In genomic region chr12:31374603-31375282, GRCm38 (mm10) we compare ENCODE assay signal across 9 mouse cellular contexts. TPM values are rescaled to one million over a fixed set of nuclear protein-coding genes. Genes with fewer than 3 reads are reported as not detected.
DNase-seq lines count a peak whose midpoint lies in the region; ATAC-seq and TF ChIP-seq lines count a peak whose summit lies in the region.
"Had no signal": no experiment of that assay in that cellular context is flagged by ENCODE, and none has a peak within 500 bp of the region (broad histone marks: within the 10 kb centered on the region; RNA-seq: fewer than 3 reads in every experiment).

No protein-coding gene starts in this region.

- no peak overlapping the region for H3K27ac ChIP-seq in heart, postnatal 0 days (ENCODE audit: low read depth)
- no peak overlapping the region for H3K27ac ChIP-seq in liver, postnatal 0 days (ENCODE audit: low read depth)
- no peak overlapping the region for H3K27ac ChIP-seq in neural tube, embryonic 12.5 days
- H3K27ac ChIP-seq: limb, embryonic 15.5 days had no signal

- no peaks in the 10 kb centered on the region for H3K27me3 ChIP-seq in heart, postnatal 0 days (ENCODE audit: control insufficient read depth, insufficient read depth, low read length)
- no peaks in the 10 kb centered on the region for H3K27me3 ChIP-seq in liver, postnatal 0 days (ENCODE audit: insufficient read depth, low read length)
- H3K27me3 ChIP-seq in neural tube, embryonic 12.5 days (replicated peaks): no peaks in the 10 kb centered on the region
- H3K27me3 ChIP-seq: limb, embryonic 15.5 days had no signal

- H3K9me3 ChIP-seq in heart, postnatal 0 days (replicated peaks; ENCODE audit: control insufficient read depth, low read length): no peaks in the 10 kb centered on the region
- no peaks in the 10 kb centered on the region for H3K9me3 ChIP-seq in liver, postnatal 0 days (ENCODE audit: low read length)
- H3K9me3 ChIP-seq in neural tube, embryonic 12.5 days: no peaks in the 10 kb centered on the region
- H3K9me3 ChIP-seq: limb, embryonic 15.5 days had no signal

- TF ChIP-seq EP300 in heart, postnatal 0 days (IDR thresholded peaks at IDR 0.05; ENCODE audit: low read depth): no peak; the same call in 1 of the 2 replicates
- TF ChIP-seq EP300 in liver, postnatal 0 days (IDR thresholded peaks at IDR 0.05; ENCODE audit: low read depth): no peak

- no peaks in the 10 kb centered on the region for H3K36me3 ChIP-seq in heart, postnatal 0 days (replicated peaks; ENCODE audit: control insufficient read depth, insufficient read depth, low read length)
- no peaks in the 10 kb centered on the region for H3K36me3 ChIP-seq in liver, postnatal 0 days (replicated peaks; ENCODE audit: insufficient read depth, low read length)
- H3K36me3 ChIP-seq in neural tube, embryonic 12.5 days: no peaks in the 10 kb centered on the region
- H3K36me3 ChIP-seq: limb, embryonic 15.5 days had no signal

- H3K9ac ChIP-seq in heart, postnatal 0 days (replicated peaks; ENCODE audit: low read depth, low read length): no peak overlapping the region; the same call in 1 of the 2 replicates
- no peak overlapping the region for H3K9ac ChIP-seq in liver, postnatal 0 days (replicated peaks)
- H3K9ac ChIP-seq in neural tube, embryonic 12.5 days: no peak overlapping the region
- H3K9ac ChIP-seq: limb, embryonic 15.5 days had no signal

- no peak overlapping the region for H3K4me3 ChIP-seq in heart, postnatal 0 days (ENCODE audit: low read depth, low read length)
- no peak overlapping the region for H3K4me3 ChIP-seq in liver, postnatal 0 days (ENCODE audit: low read depth, low read length)
- H3K4me3 ChIP-seq in neural tube, embryonic 12.5 days: no peak overlapping the region
- H3K4me3 ChIP-seq: limb, embryonic 15.5 days had no signal

- ATAC-seq in erythroid progenitor cell, adult 5-6 weeks (replicated peaks; ENCODE audit: low FRiP score, poor library complexity, severe bottlenecking): peak; percentile 75; the same call in 1 of the 2 replicates
- ATAC-seq in heart, postnatal 0 days (ENCODE audit: insufficient read depth, low read depth): peak; percentile 66
- peak; percentile 51 for ATAC-seq in liver, postnatal 0 days
- ATAC-seq in neural tube, embryonic 12.5 days (ENCODE audit: low FRiP score, low read depth): peak; percentile 87

- peak; percentile 66 for DNase-seq in ES-CJ7 (ENCODE audit: low read depth, low spot score)
- peak; percentile 82 for DNase-seq in brain, adult 2 months (ENCODE audit: low read depth, low spot score)
- peak; percentile 82 for DNase-seq in heart, postnatal 0 days (ENCODE audit: low spot score)
- peak; percentile 79 for DNase-seq in kidney, postnatal 14 days
- DNase-seq in liver, postnatal 0 days: peak; percentile 64
- DNase-seq in thymus, adult 18-20 months: peak; percentile 6 to 18

- peaks cover 7% of the 10 kb centered on the region; the same call in 1 of the 2 replicates for H3K4me1 ChIP-seq in heart, postnatal 0 days (ENCODE audit: control insufficient read depth, insufficient read depth)
- 0 out of 2 replicates have a peak, but pooled peaks cover 6% of the 10 kb centered on the region for H3K4me1 ChIP-seq in liver, postnatal 0 days (ENCODE audit: insufficient read depth)
- 0 out of 2 replicates have a peak, but pooled peaks cover 8% of the 10 kb centered on the region for H3K4me1 ChIP-seq in neural tube, embryonic 12.5 days

- H3K4me2 ChIP-seq in heart, postnatal 0 days (ENCODE audit: low read depth, low read length): no peak overlapping the region
- H3K4me2 ChIP-seq in liver, postnatal 0 days (ENCODE audit: low read depth, low read length): no peak overlapping the region
- H3K4me2 ChIP-seq in neural tube, embryonic 12.5 days (replicated peaks): peak overlapping the region; percentile 38
- H3K4me2 ChIP-seq: limb, embryonic 15.5 days had no signal

- WGBS in heart, postnatal 0 days: 27% methylated on average over 9 of the region's 9 CpGs
- WGBS in liver, postnatal 0 days (ENCODE audit: insufficient replicate concordance): 36% methylated on average over 9 of the region's 9 CpGs
- 41% methylated on average over 9 of the region's 9 CpGs for WGBS in neural tube, embryonic 12.5 days

- TF ChIP-seq CTCF in heart, postnatal 0 days (IDR thresholded peaks at IDR 0.05; ENCODE audit: low read depth): peak; percentile 78
- peak; percentile 81 for TF ChIP-seq CTCF in liver, postnatal 0 days (IDR thresholded peaks at IDR 0.05; ENCODE audit: low read depth)

RNA-seq across cellular contexts. Expression of gene Slc26a3, which starts 15.9 kb away (rescaled TPM):
- not detected in 2 replicates for total RNA-seq in erythroid progenitor cell, adult 5-6 weeks (2015; ENCODE audit: low replicate concordance)
- total RNA-seq in erythroid progenitor cell, adult 5-6 weeks (2017; ENCODE audit: low replicate concordance): not detected in 2 replicates
- total RNA-seq in heart, postnatal 0 days (2014; rRNA removed; ENCODE audit: low replicate concordance): 1.9 TPM in 1 of 2 replicates, not detected in the other
- polyA plus RNA-seq in heart, postnatal 0 days (2015; fragmentation: Nextera tagmentation; extraction: Ambion mirVana): 0.72 and 0.75 TPM in 2 replicates
- polyA plus RNA-seq in liver, postnatal 0 days (2015; fragmentation: Nextera tagmentation; extraction: Ambion mirVana): 0.07 and 0.09 TPM in 2 replicates
- polyA plus RNA-seq in neural tube, embryonic 12.5 days (2016; fragmentation: Nextera tagmentation; extraction: Ambion mirVana): not detected in 2 replicates

RNA-seq across cellular contexts. Expression of gene Dld, which starts 23.5 kb away (rescaled TPM):
- 46.5 and 64.6 TPM in 2 replicates for total RNA-seq in erythroid progenitor cell, adult 5-6 weeks (2015; ENCODE audit: low replicate concordance)
- 46.2 and 53.4 TPM in 2 replicates for total RNA-seq in erythroid progenitor cell, adult 5-6 weeks (2017; ENCODE audit: low replicate concordance)
- 91.6 and 125 TPM in 2 replicates for total RNA-seq in heart, postnatal 0 days (2014; rRNA removed; ENCODE audit: low replicate concordance)
- polyA plus RNA-seq in heart, postnatal 0 days (2015; fragmentation: Nextera tagmentation; extraction: Ambion mirVana): 372 and 377 TPM in 2 replicates
- polyA plus RNA-seq in liver, postnatal 0 days (2015; fragmentation: Nextera tagmentation; extraction: Ambion mirVana): 87.6 and 95.6 TPM in 2 replicates
- 139 and 141 TPM in 2 replicates for polyA plus RNA-seq in neural tube, embryonic 12.5 days (2016; fragmentation: Nextera tagmentation; extraction: Ambion mirVana)

Comparison
In these comparisons a context has a peak if more than half of its experiments do, and no peak if none do; other contexts are left out.
1. DNase-seq: peak in every context shown above with its lines; median percentile 82 in brain, adult 2 months; 82 in heart, postnatal 0 days; 79 in kidney, postnatal 14 days; 66 in ES-CJ7; 64 in liver, postnatal 0 days; 12 in thymus, adult 18-20 months.